Mouse (Mus musculus): ENCODE data around the gene AA986860.

AA986860 gene

GRCm38 (mm10) chr1:130737411-130737881 is 5.7 kb downstream of the AA986860 start:
- DNase-seq: no peak

DNA sequence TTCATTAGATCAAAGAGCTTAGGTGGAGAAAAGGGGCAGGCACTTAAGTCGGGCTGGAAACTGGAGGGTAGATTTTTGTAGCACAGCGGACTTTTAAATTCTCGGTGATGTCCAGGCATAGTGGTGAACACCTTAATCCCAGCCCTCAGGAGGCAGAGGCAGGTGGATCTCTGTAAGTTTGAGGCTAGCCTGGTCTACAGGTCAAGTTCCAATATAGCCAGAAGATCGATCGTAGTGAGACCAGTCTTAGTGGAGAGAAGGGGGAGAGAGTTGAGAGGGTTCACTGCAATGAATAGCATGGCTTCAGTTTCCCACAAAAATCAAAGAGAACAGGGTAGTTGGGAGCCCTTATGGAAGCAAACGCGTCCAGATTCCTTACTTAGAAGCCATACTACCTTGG is 6.1 kb downstream of the AA986860 start:
- DNase-seq: no peak

DNA sequence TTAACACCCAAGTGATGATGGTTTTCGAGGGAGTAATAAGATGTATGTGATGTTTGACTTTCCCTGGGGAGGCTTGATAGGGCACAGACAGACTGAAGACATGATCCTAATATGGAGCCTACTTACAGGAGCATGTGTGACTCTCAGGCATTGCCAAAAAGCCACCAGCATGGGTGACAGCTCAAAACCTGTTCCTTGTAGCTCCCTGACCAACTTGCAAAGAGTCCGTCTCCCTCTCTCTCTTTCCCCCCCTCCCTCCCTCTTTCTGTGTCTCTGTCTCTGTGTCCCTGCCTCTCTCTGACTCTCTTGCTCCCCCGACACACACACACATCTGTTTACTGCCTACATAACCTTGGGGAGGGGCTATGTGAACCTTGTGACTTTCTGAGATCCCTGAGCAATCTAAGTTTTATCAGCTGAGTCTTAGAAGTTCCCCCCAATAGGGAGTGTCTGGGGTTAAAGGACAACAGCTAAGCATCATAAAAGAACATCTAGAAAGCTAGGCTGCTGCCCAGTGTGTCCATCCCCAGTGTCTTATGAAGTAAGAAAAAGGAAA is 6.9 kb downstream of the AA986860 start:
- DNase-seq: no peak

DNA sequence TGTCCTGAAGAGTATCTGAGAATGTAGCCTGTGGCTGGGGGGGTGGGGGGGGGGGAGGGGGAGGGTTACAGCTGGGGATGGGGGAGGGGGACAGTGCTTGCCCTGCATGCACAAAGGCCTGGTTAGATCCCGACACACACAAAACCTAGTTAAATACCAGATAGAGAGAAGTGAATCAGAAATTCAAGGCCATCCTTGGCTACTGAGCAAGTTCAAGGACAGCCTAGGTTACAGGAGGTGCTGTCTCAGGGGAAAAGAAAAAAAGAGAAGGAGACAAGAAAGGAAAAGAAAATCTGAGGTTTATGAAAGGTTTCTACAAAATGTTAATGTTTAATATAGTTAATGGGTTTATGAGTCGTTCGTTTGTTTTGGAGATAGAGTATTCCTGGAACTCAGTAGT is 7.9 kb downstream of the AA986860 start:
- no peak for DNase-seq

DNA sequence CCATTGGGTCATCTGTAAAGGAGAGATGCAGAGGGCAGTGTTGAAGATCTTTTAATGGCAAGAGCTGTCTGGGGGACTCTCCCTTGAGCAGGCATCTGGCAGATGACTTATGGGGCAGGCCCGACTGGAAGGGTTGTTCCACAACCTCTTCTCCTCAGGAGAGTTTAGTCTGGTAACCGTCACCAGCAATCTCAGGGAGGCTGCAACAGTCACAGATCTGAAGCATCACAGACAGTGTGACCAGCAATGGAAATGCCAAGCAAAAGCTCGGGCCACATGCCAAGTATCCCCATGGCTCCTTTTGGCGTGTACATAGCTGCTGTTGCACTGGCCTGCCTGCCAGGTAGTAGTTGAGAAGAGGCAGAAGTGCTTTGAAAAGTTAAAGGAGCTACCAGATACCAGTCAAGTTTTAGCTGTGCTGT is 8.5 kb downstream of the AA986860 start:
- DNase-seq: peak; percentile 29

- DNase-seq: no peak
Observed at GRCm38 (mm10) chr1:130740781-130741720, 9.3 kb downstream of the AA986860 start.

- no peak for DNase-seq
Observed at GRCm38 (mm10) chr1:130742201-130742600, 10.4 kb downstream of the AA986860 start.

DNA sequence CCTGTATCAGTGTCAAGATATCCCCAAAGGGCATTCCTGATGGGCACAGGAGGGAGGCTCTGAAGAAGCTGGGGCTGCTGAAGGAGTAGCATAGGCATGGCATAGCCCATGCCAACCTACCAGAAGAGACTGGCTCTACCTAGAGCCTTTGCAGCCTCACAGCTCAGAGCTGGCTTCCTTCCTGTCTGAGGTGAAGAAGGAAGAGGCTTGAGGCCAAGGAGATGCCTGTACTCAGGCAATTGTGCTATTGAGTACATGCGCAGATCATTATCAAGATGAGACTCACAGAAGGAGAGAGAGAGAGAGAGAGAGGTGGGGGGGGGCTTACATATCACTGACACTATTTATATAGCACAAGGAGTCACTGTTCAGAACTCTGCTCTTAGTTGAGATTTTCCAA is 12.0 kb downstream of the AA986860 start:
- DNase-seq: no peak

DNA sequence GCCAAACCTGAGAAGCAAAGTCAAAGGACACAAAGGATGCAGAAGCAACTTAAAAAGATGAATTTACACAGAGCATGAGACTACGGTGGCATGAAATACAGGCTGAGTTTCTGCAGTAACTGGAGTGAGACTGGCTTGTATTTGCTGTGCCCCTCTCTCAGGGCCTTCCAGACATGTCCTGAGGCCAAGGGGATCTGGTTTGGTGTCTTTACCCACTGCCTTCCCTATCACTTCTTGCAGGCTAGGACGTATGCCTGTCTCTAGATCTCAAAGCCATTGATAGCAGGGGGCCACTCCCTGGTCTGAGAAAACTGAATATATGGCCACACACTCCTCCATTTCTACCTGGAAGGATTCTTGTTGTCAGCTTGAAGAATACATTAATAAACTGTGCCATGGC is 12.4 kb downstream of the AA986860 start:
- DNase-seq: no peak

GRCm38 (mm10) chr1:130744961-130745360 is 13.2 kb downstream of the AA986860 start:
- no peak for DNase-seq

GRCm38 (mm10) chr1:130745591-130745990 is 13.8 kb downstream of the AA986860 start:
- DNase-seq: no peak

- no peak for DNase-seq
Observed at GRCm38 (mm10) chr1:130746819-130747218, 15.0 kb downstream of the AA986860 start.

- DNase-seq: no peak
Observed at GRCm38 (mm10) chr1:130759689-130760088, 27.9 kb downstream of the AA986860 start.

DNA sequence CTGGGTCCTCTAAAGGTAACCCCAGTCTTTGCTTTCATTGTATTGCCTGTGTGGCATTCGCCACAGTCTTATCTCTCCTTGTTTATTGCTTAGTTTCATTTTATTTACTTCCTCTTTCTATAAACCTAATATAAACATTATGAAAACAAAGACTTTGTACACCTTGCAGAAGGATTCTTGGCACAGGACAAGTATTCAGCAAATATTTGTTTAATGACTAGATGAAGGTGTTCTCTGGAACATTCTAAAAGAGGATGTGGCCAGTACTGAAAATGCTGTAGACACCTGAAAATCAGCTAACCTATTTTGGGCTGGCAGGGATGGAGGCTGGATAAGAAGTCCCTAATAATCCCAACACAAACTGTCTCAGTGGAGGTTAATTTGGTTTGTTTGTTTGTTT is 29.8 kb downstream of the AA986860 start:
- no peak for DNase-seq

DNA sequence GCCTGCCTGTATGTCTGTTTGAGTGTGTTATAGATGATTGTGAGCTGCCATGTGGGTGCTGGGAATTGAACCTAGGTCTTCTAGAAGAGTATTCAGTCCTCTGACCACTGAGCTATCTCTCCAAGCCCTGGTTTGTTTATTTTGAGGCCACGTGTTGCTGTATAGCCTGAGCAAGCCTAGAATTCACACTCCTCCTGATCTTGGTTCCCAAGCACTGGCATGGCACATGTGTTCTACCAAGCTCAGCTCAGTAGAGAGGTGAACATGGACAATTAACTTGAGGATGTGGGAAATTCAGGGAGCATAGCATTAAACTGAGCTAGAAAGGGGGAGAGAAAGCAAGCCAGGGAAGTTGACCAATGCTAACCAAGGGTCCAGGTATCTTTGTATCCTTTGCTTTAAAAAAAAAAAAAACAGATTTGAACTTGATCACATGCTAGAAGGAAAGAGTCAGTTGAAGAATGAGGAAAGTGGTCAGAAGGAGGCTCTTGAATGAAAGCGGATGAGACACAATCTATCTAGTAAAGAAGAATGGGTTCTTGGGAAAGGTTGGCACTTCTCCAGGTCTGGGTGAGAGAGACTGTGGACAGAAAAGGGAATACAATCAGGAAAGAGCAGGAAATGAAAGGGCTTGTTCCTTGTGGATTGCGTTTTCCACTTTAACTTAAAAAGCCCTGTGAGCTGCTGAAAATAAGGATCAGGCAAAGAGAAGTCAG is 30.4 kb downstream of the AA986860 start:
- DNase-seq: no peak

- DNase-seq: no peak
Observed at GRCm38 (mm10) chr1:130764027-130764461, 32.3 kb downstream of the AA986860 start.

GRCm38 (mm10) chr1:130767066-130767465 is 35.3 kb downstream of the AA986860 start:
- DNase-seq: no peak

DNA sequence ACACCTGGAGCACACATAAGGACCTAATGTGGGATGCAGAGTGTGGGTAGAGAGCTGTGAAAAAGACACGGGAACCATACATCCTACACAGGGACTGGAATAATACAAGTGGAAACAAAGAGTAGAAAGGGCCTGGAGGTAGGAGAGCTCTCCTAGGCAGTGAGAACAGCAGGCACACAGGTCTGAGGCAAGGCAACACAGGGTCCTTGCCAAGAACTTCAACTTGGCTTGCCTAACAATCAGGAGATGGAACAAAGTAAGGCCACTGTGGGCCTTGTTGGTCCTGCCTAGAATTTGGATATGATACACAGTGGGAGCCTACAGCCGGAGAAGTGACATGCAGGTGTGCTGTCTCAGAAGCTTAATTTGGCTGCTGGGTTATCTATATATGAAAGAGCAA is 38.1 kb downstream of the AA986860 start:
- no peak for DNase-seq

- no peak for DNase-seq
Observed at GRCm38 (mm10) chr1:130770487-130770886, 38.7 kb downstream of the AA986860 start.

DNA sequence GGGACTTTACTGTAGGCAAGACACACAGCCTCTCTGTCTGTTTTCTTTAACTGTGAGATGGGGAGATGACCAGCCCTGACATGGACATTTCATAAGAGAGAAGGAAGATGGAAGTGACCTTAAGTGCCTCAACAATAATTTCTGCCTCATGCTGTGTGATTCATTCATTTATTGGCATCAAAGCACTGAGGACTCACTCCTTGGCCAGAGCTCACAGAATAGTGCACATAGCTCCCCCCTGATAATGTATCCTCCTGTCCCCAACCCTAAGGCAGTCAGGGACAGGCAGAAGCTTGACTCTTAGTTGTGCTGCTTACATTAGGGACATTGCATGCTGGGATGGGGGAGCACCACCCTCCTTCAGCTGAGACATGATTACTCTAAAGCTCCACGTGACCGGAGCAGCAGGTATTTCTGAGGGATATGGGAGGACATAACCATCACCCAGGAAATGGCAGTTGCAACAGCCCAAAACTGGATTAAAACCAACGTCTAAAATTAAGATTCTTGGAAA is 39.3 kb downstream of the AA986860 start:
- DNase-seq: no peak

GRCm38 (mm10) chr1:130775234-130775633 is 43.5 kb downstream of the AA986860 start:
- DNase-seq: no peak

GRCm38 (mm10) chr1:130775691-130776331 is 44.0 kb downstream of the AA986860 start:
- no peak for DNase-seq

- no peak for DNase-seq
Observed at GRCm38 (mm10) chr1:130776645-130777044, 44.9 kb downstream of the AA986860 start.
